Mouse (Mus musculus) CH12.LX (cell line): ENCODE results near the gene Heatr4.

Experiments used
- CTCF ChIP-seq, 2 experiments: IDR thresholded peaks in 1 of 2; conservative IDR thresholded peaks in 1 of 2; 2 replicates each; pipeline ENCODE4 v1.5.1; 2011 to 2012; ENCODE audit warnings: low read depth in 2 of 2, low read length in 2 of 2, improper control_type of control experiment in 1 of 2, inconsistent platforms in 1 of 2, mild to moderate bottlenecking in 1 of 2, moderate library complexity in 1 of 2
- ELF1 ChIP-seq: IDR thresholded peaks from 2 replicates; pipeline ENCODE4 v1.6.1; 2014; ENCODE audit warnings: low read depth, mild to moderate bottlenecking, inconsistent platforms, low read length, improper control_type of control experiment
- MEF2A ChIP-seq: IDR thresholded peaks from 2 replicates; pipeline ENCODE4 v1.6.1; 2014; ENCODE audit warnings: low read depth, mild to moderate bottlenecking, inconsistent platforms, low read length, improper control_type of control experiment, borderline replicate concordance
- TCF12 ChIP-seq: IDR thresholded peaks from 2 replicates; pipeline ENCODE4 v1.6.1; 2014; ENCODE audit warnings: low read depth, mild to moderate bottlenecking, inconsistent platforms, low read length, improper control_type of control experiment
- ZC3H11A ChIP-seq: IDR thresholded peaks from 2 replicates; pipeline ENCODE4 v1.6.1; 2012; ENCODE audit warnings: low read depth, mild to moderate bottlenecking, inconsistent platforms, low read length, improper control_type of control experiment
- ZKSCAN1 ChIP-seq: IDR thresholded peaks from 2 replicates; pipeline ENCODE4 v1.6.1; 2012; ENCODE audit warnings: low read depth, inconsistent platforms, low read length, improper control_type of control experiment, borderline replicate concordance

DNA sequence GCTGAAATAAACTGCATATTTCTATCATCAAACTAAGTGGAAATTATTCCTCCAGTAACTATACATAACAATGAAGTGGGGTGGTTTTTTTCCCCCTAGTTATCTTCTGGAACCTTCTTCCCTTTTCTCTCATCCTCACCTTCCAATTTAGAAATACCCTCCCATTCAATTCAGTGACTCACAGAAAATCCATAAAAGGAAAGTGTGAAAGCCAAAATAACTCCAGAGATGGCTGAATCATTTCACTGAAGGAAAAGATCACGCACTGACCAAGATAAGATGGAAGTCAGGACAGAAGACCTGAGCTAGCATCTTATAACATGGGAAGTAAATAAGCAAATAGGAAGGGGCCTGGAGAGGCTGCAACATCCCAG is 61.2 kb downstream of the Heatr4 start:
- no peak for TF ChIP-seq CTCF (conservative IDR thresholded peaks at IDR 0.05 in 1 of 2, IDR thresholded peaks at IDR 0.05 in 1 of 2; ENCODE audit: low read depth in 2 of 2, low read length in 2 of 2)
- TF ChIP-seq ZKSCAN1, result no peak
- no peak for TF ChIP-seq ZC3H11A
- TF ChIP-seq TCF12, result no peak
- TF ChIP-seq MEF2A, result no peak
- no peak for TF ChIP-seq ELF1
